Mouse (Mus musculus) G1E (cell line): ENCODE results near the gene Osbpl9. TPM values are rescaled to one million over a fixed set of nuclear protein-coding genes. Genes with fewer than 3 reads are reported as not detected.
A peak's percentile ranks its signal among the peaks of the same experiment; 100 is the strongest.

Experiments used
- ATAC-seq: 2 replicates; pipeline ENCODE4 v1.8.0; 2016; ENCODE audit warnings: mild to moderate bottlenecking; ENCODE audit not compliant: insufficient number of reproducible peaks, poor library complexity, low FRiP score, severe bottlenecking; ENCODE audit errors: extremely low read depth
- DNase-seq: peaks from one replicate; pipeline ENCODE4 v3.0.0; 2012; ENCODE audit warnings: low spot score
- H3K27me3 ChIP-seq: 2 replicates; pipeline ENCODE4 v1.6.1; 2012; ENCODE audit warnings: mild to moderate bottlenecking, low read length, inconsistent platforms; ENCODE audit not compliant: insufficient read depth
- H3K36me3 ChIP-seq: replicated peaks from 2 replicates; pipeline ENCODE3; 2012; ENCODE audit warnings: mild to moderate bottlenecking, inconsistent platforms
- H3K4me1 ChIP-seq: 2 replicates; pipeline ENCODE4 v1.6.1; 2012; ENCODE audit warnings: low read depth, low read length, inconsistent platforms, mixed read lengths; ENCODE audit not compliant: insufficient read depth
- H3K4me3 ChIP-seq: 2 replicates; pipeline ENCODE4 v1.5.1; 2012; ENCODE audit warnings: low read depth, mild to moderate bottlenecking, inconsistent platforms, low read length, moderate library complexity, mixed read lengths
- H3K9me3 ChIP-seq: replicated peaks from 2 replicates; pipeline ENCODE4 v1.6.1; 2012; ENCODE audit warnings: inconsistent platforms
- CTCF ChIP-seq: IDR thresholded peaks from 2 replicates; pipeline ENCODE4 v1.5.1; 2012; ENCODE audit warnings: low read depth, low read length, inconsistent platforms, mixed read lengths
- GATA1 ChIP-seq: IDR thresholded peaks from 2 replicates; pipeline ENCODE4 v1.6.1; 2012; ENCODE audit warnings: borderline replicate concordance, low read length, inconsistent platforms, mixed read lengths
- GATA2 ChIP-seq: IDR thresholded peaks from 2 replicates; pipeline ENCODE4 v1.6.1; 2012; ENCODE audit warnings: low read depth, low read length, inconsistent platforms, borderline replicate concordance
- POLR2AphosphoS5 ChIP-seq: IDR thresholded peaks from 2 replicates; pipeline ENCODE4 v1.6.1; 2012; ENCODE audit warnings: low read depth, low read length, inconsistent platforms; ENCODE audit not compliant: insufficient replicate concordance
- TAL1 ChIP-seq: conservative IDR thresholded peaks from 2 replicates; pipeline ENCODE4 v1.6.1; 2012; ENCODE audit warnings: low read depth, low read length, inconsistent platforms, mixed read lengths
- polyA plus RNA-seq: library from polyadenylated mRNA; stranded (reverse); fragments of >175 nt; gene quantifications from 2 replicates; pipeline ENCODE4 v1.2.3, GENCODE M21; 2012
- total RNA-seq, 2 experiments: library from RNA; stranded (forward) in 1 of 2; stranded (reverse) in 1 of 2; fragments of 200-1000 nt in 1 of 2; fragments of >200 nt in 1 of 2; fragmentation: Nextera tagmentation in 1 of 2; gene quantifications; 2 replicates each; pipeline ENCODE4 v1.2.3; 2014 to 2017

Gene Osbpl9
- total and polyA plus RNA-seq, 3 experiments, result 6.4 to 147 (median 77.9) TPM

DNA sequence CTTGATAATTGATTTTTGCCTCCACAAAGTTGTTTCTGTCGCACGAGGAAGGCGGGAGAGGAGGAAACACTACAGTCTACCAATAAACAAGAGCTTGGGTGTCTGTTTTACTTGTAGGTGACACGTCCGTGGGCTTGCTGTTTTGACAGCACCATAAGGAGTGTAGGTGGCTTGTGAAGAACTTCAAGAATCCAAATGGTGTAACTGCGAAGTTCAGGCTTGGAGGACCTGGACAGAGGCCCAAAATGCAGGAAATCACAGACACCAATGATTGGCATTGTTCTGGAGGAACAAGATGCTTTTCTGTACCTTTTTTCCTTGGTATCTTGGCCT is 83.8 kb downstream of the Osbpl9 start:
- Histone ChIP-seq H3K27me3 (no peaks in the 10 kb centered on the region), H3K36me3 (peaks cover 8% of the 10 kb centered on the region), H3K4me3 (peak overlapping the region; percentile 76), H3K9me3 (no peaks in the 10 kb centered on the region), H3K4me1 (peaks cover 43% of the 10 kb centered on the region)
- DNase-seq, result no peak
- ATAC-seq, result no peak
- no peak for TF ChIP-seq POLR2AphosphoS5
- no peak for TF ChIP-seq GATA2
- no peak for TF ChIP-seq TAL1
- TF ChIP-seq GATA1, result no peak
- no peak for TF ChIP-seq CTCF

DNA sequence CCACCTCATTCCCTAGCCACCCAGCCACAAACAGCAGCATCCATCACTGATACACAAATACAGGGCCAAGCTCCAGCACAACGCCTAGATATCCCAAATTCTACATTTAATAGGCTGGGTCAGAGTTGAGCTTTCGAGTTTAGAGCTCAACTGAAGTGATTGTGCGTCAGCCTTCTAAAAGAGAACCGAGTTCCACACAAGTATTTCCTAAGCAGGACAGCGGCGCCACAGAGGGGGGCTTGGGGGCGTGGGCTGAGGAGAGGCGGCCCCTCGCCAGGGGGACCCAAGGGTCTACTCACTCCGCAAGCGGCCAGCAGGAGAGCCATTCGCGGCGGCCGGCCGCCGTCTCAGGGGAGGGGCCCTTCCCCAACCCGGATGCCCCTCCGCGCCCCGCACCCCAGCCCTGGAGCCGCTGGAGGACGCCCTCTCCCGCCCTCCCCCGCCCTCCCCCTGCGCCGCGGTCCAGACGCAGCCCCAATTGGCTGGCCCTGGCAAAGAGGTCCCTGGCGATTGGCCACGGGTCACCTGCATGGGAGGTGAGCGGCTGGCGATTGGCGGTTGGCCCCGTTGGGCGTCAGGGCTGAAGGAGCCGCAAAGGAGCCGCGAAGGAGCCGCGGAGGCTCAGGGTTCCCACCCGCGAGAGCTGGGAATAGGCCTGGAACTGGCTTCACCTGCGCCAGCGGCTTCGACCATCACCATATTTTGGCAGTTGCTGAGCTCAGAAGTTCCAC is 84.3 kb downstream of the Osbpl9 start:
- H3K4me1 ChIP-seq, result peaks cover 40% of the 10 kb centered on the region

DNA sequence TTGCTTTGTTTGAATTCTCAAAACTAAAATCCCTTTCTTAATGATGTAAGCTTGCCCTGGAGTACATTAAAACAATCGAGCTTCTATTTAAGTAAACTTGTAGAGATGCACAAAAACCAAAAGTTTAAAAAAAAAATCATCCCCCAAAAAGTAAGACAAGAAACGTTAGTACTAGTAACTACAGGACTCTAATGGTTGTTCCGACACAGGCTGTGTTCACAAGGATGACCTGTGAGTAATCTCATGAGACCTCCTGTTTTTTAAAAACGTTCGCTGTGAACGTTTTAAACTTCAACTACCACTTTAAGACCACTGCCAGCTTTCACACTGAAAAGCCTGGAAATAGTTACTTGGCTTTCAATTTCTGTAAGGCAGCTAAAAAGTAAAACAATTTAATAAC is 85.1 kb downstream of the Osbpl9 start:
- H3K27me3 ChIP-seq, result no peaks in the 10 kb centered on the region
- peak overlapping the region; percentile 14; the same call in 1 of the 2 replicates for H3K4me3 ChIP-seq
- TF ChIP-seq POLR2AphosphoS5 (no peak), GATA2 (no peak), CTCF (no peak), GATA1 (no peak), TAL1 (no peak)
- ATAC-seq (no peak), DNase-seq (no peak)
- H3K9me3 ChIP-seq, result no peaks in the 10 kb centered on the region
- H3K4me1 ChIP-seq, result peaks cover 37% of the 10 kb centered on the region
- peaks cover 12% of the 10 kb centered on the region for H3K36me3 ChIP-seq

More for the DNA sequence above, 84.3 kb downstream of the Osbpl9 start:
- peaks cover 12% of the 10 kb centered on the region for H3K36me3 ChIP-seq
- TF ChIP-seq CTCF, result no peak
- TF ChIP-seq GATA2, result no peak
- no peak for TF ChIP-seq POLR2AphosphoS5
- TF ChIP-seq TAL1, result no peak
- TF ChIP-seq GATA1, result no peak
- H3K27me3 ChIP-seq, result no peaks in the 10 kb centered on the region
- H3K4me3 ChIP-seq, result peak overlapping the region; percentile 76
- DNase-seq (peak; percentile 99), ATAC-seq (peak; percentile 97)
- H3K9me3 ChIP-seq, result no peaks in the 10 kb centered on the region

DNA sequence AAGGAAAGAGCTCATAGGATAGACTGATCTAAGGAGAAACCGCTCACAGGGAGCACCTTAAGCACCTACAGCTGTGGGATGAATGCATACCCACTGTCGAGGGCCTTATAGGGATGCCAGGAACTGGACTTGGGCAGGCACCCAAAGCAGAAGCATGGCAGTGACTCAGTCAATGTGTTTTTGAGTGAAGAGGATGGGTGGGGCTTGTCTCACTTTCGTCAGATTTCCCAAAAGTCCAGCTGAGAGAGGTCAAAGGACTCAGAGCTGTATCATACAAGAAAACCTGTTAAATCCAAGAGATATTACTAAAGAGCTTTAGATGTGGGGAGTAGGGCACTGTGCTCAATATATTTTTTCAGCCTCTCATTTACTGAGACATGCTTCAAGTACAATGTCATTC is 85.6 kb downstream of the Osbpl9 start:
- H3K4me1 ChIP-seq, result peaks cover 37% of the 10 kb centered on the region
- no peak overlapping the region for H3K4me3 ChIP-seq
- ATAC-seq (no peak), DNase-seq (no peak)
- no peaks in the 10 kb centered on the region for H3K9me3 ChIP-seq
- H3K36me3 ChIP-seq, result peaks cover 12% of the 10 kb centered on the region
- H3K27me3 ChIP-seq, result no peaks in the 10 kb centered on the region
- TF ChIP-seq GATA2, result no peak
- no peak for TF ChIP-seq CTCF
- TF ChIP-seq TAL1, result no peak
- TF ChIP-seq GATA1, result no peak
- no peak for TF ChIP-seq POLR2AphosphoS5

DNA sequence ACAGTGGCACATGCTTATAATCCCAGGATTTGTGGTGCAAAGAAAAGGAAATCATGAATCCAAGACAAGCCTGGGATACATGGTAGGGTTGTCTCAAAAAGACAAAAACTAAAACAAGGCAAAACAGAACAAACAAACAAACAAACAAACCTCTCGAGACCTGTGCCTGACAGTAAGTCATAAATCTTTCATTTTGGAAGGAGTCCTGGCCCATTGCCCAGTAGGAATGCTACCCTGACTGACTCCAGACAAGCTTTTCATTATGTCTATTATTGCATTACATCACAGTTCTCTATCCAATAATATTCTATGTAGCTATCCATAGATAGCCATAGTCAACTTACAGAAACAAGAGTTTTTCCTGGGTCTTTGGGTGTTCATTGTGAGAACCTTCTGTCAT is 86.3 kb downstream of the Osbpl9 start:
- no peak for TF ChIP-seq TAL1
- Histone ChIP-seq H3K9me3 (no peaks in the 10 kb centered on the region), H3K4me3 (no peak overlapping the region), H3K27me3 (no peaks in the 10 kb centered on the region), H3K36me3 (peaks cover 14% of the 10 kb centered on the region), H3K4me1 (peaks cover 32% of the 10 kb centered on the region)
- no peak for ATAC-seq
- no peak for DNase-seq

DNA sequence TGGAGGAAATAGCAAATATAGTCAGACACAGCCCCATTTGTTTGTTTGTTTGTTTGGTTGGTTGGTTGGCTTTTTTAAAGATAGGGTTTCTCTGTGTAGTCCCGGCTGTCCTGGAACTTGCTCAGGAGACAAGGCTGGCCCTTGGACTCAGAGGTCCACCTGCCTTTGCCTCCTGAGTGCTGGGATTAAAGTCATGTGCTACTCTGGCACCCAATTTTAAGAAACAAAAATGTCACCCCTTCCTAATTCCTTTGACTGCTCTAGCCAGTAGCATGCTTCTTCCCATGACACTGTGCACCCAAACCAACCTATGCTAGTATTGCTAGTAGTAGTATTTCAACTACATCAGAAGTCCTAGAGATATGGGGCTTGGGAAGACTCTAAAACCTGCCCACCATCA is 87.8 kb downstream of the Osbpl9 start:
- DNase-seq (no peak), ATAC-seq (no peak)
- TF ChIP-seq TAL1, result no peak
- TF ChIP-seq CTCF, result no peak
- no peak for TF ChIP-seq GATA1
- no peak for TF ChIP-seq GATA2
- TF ChIP-seq POLR2AphosphoS5, result no peak
- peaks cover 14% of the 10 kb centered on the region for H3K36me3 ChIP-seq
- no peaks in the 10 kb centered on the region for H3K27me3 ChIP-seq
- H3K9me3 ChIP-seq, result no peaks in the 10 kb centered on the region
- H3K4me1 ChIP-seq, result peaks cover 30% of the 10 kb centered on the region
- no peak overlapping the region for H3K4me3 ChIP-seq

DNA sequence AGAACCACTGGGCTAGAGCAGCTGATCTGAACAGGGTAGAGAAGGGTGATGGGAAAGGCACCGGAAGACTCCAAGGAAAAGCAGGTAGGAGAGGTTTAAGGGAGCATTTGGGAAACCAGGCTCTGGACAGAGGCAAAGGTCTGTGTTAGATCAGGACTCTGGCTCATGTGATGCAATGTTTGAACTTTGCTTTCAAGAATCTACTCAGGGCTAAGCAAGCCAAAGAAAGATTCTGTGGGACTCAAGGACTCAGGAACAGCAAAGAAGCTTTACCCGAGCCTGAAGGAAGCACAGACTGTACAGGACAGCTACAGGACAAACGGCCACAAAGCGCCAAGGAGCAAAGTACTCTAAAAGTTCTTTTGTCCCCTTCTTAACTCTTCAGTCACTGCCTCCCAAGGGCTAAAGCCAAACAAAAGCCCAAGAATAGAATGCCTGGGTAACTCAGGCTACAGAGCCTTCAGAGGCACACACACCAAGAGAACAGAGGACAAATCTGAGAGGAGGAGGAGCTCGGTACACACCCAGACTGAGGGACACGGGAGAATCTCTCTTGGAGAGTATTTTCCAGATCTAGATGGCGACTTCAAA is 89.1 kb downstream of the Osbpl9 start:
- Histone ChIP-seq H3K4me3 (no peak overlapping the region), H3K27me3 (no peaks in the 10 kb centered on the region), H3K4me1 (peaks cover 23% of the 10 kb centered on the region), H3K9me3 (no peaks in the 10 kb centered on the region), H3K36me3 (peaks cover 16% of the 10 kb centered on the region)
- TF ChIP-seq GATA1 (no peak), POLR2AphosphoS5 (no peak), GATA2 (no peak), TAL1 (no peak), CTCF (no peak)
- DNase-seq, result no peak
- ATAC-seq, result no peak
